Mouse (Mus musculus) urinary bladder, postnatal 36 days (tissue): ENCODE results near the gene Acsf2.

Experiments used
- DNase-seq, 2 experiments: peaks; one replicate each; pipeline ENCODE4 v3.0.0; 2022; ENCODE audit warnings: low spot score in 2 of 2, mixed read lengths in 1 of 2

Gene Acsf2

GRCm38 (mm10) chr11:94548041-94548784, 53.5 kb downstream of the Acsf2 start:
- DNase-seq: peak; percentile 30 to 56

- no peak for DNase-seq
Observed at GRCm38 (mm10) chr11:94547271-94547670, 54.4 kb downstream of the Acsf2 start.

DNA sequence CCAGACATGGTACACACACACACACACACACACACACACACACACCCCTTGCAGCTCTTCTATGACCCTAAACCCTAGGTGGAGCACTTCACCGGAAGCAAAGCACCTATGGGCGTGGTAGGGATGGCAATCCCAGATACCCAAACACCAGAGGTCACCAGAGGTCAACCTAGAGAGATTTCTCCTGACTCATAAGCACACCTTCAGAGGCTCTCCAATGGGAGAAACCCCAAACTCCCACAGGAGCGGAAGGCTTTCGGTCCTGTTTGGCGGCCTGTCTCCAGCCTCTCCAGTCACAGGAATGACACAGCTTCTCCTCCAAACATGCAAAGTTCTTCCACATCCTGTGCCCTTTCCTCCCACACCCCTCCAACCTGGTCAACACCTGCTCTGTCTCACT, 55.3 kb downstream of the Acsf2 start:
- no peak for DNase-seq

- DNase-seq: no peak
Observed at GRCm38 (mm10) chr11:94544422-94544821, 57.2 kb downstream of the Acsf2 start.

DNA sequence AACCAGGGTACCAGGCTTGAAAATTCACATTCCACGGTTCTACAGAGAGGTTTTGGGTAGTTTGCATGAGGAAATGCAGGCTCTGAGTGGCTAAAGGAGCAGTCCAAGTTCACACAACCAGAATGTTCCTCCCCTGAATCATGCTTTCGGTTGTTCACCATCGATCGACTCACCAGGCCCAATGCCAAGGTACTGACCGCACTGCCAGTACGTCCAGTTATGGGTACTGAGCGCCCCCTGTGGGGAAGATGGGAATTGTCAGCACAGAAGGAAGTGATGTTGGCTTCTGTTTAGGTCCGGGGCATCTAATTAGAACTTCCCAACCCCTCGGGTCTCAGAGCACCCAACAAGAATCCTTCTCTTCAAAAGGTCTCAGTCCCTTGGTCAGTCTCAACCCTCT, 57.7 kb downstream of the Acsf2 start:
- peak; percentile 95 to 96 for DNase-seq

GRCm38 (mm10) chr11:94543344-94543743, 58.3 kb downstream of the Acsf2 start:
- DNase-seq: no peak

GRCm38 (mm10) chr11:94542400-94542799, 59.3 kb downstream of the Acsf2 start:
- no peak for DNase-seq

DNA sequence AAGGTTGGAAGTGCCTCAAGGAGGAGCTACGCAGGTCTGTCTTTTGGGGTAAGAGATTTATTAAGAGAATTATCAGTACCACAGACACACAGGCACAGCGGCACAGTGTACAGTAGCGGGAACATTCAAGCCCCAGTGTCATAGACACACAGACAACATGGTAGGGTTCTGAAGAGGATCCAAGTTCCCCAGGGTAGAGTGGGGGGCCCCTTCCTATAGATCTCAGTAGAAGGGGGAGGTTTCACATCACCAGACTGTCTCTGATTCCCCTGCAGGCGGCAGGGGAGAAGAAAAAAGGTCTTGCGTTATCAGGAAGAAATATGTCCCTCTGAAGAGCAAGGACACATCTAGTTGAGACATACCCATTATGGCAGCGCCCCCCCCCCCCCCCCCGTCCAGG, 61.9 kb downstream of the Acsf2 start:
- no peak for DNase-seq

GRCm38 (mm10) chr11:94538733-94539292, 62.9 kb downstream of the Acsf2 start:
- peak; percentile 36 to 70 for DNase-seq

GRCm38 (mm10) chr11:94533171-94533570, 68.5 kb downstream of the Acsf2 start:
- no peak for DNase-seq

DNA sequence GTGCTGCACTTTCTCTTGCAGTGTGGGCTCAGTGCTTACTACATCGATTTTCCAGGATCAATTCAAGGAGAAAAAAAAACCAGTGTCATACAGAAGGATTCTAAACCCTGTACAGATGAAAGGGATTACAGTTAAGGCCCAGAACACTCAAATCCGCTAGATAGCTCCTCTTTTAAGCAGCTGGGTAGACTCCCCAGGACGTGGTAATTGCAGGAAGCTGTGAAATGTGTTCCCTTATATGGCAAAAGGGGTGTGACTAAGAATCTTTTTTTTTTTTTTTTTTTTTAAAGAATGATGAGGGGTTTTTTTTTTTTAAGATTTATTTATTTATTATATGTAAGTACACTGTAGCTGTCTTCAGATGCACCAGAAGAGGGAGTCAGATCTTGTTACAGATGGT, 72.8 kb downstream of the Acsf2 start:
- no peak for DNase-seq

GRCm38 (mm10) chr11:94526171-94526879, 75.3 kb downstream of the Acsf2 start:
- DNase-seq: no peak

GRCm38 (mm10) chr11:94521219-94521843, 80.3 kb downstream of the Acsf2 start, which contains the start of gene Mycbpap:
Gene Mycbpap (minus strand): TSS chr11:94521742.
- DNase-seq: peak in 1 of 2 experiments; percentile 55

GRCm38 (mm10) chr11:94513452-94513851, 88.2 kb downstream of the Acsf2 start:
- DNase-seq: no peak

GRCm38 (mm10) chr11:94508976-94509375, 92.7 kb downstream of the Acsf2 start:
- no peak for DNase-seq
